Mouse (Mus musculus): ENCODE results near the gene Slc39a1.

The Slc39a1 gene

DNA sequence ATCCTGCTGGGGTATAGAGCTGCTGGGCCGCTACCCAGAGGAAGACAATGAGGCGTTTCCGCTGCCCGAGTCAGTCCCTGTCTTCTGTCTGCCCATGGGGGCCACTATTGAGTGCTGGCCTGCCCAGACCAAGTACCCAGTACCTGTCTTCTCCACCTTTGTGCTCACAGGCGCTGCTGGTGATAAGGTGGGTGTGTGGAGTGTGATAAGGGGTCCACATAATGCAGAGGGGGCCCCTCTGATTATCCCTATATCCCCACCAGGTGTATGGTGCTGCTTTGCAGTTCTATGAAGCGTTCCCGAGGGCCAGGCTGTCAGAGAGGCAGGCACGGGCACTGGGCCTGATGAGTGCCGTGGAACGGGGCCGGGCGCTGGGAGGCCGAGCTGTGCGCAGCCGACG lies 21.0 kb downstream of the Slc39a1 start:
- POLR2A ChIA-PET: interaction anchor here in 3 of 4 experiments (0.6 to 4.9 kb wide), 7 partner anchors 12 to 180 kb away, joined by 3 to 33 read pairs (median 4); partner anchors contain the start of genes Gatad2b (in 2 of the 3), Rab13 (in 1 of the 3), Rps27 (in 1 of the 3) and Slc39a1 (in 1 of the 3)

DNA sequence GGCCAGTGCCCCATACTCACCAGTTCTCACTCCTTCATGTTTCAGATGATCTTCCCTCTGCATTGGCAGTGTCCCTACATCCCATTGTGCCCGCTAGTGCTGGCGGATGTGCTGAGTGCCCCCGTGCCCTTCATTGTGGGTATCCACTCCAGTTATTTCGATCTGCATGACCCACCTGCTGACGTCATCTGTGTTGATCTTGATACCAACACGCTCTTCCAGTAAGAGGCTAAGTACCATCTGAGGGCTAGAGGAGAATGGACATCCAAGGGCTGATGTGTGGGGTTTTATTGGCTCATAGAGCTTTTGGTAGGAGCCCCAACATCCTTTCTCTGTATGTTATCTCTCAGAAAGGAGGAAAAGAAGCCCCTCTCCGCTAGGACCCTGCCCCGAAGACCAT lies 22.8 kb downstream of the Slc39a1 start:
- CTCF ChIA-PET: interaction anchor here in 1 of 4 experiments (1.2 kb wide), 1 partner anchor 13 kb away, joined by 3 read pairs; no protein-coding TSS in a partner anchor
- POLR2A ChIA-PET: interaction anchor here in 3 of 4 experiments (0.5 to 1.2 kb wide), 6 partner anchors 9 to 74 kb away, joined by 3 to 5 read pairs (median 3); partner anchors contain the start of genes Gatad2b (in 2 of the 3) and Slc39a1 (in 1 of the 3)

More for the DNA sequence above, 21.0 kb downstream of the Slc39a1 start:
- CTCF ChIA-PET: no interaction called here

DNA sequence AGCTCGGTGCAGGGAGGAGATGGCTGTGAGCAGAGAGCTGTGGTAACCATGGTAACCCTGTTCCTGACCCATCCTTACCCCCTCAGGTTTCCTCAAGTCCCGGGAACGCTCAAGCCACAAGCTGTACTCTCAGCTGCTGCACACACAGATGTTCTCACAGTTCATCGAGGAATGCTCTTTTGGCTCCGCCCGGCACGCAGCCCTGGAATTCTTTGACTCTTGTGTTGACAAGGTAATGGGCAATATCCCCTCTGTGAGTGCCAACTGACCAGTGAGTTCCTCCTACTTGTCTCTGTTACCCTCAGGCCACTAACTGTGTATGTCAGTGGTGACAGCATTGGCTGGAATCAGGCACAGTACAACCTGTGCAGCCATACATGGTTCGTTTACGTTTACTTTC lies 24.2 kb downstream of the Slc39a1 start:
- ChIA-PET CTCF (interaction anchor here in 2 of 4 experiments (0.6 to 1.2 kb wide), 4 partner anchors 12 to 101 kb away, joined by 3 to 4 read pairs (median 3); partner anchors contain the start of gene Slc39a1 (in 1 of the 2)), POLR2A (interaction anchor here in 3 of 4 experiments (0.7 to 3.7 kb wide), 15 partner anchors 8 to 60 kb away, joined by 3 to 27 read pairs (median 5); partner anchors contain the start of genes Gatad2b (in 3 of the 3), Creb3l4 (in 1 of the 3), Jtb (in 1 of the 3) and Rab13 (in 1 of the 3))

DNA sequence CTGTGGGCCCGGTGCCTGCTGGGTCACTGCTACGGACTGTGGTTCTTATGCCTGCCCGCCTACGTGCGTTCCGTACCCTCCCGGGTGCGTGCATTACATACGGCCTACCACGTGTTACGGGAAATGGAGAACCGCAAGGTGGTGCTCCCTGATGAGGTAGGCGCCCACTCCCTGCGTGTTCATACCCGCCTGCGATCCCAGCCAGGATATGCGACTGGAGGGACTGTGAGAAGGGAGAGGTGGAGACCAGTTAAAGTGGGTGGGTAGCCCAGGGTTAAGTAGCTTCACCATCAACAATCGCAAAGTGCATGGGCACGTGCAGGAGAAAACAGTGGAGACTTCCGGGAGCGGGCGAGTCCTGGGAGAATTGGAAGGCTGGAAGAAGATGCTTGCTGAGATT lies 25.9 kb downstream of the Slc39a1 start:
- POLR2A ChIA-PET: interaction anchor here in 3 of 4 experiments (0.6 to 5.9 kb wide), 20 partner anchors 7 to 194 kb away, joined by 3 to 34 read pairs (median 4); partner anchors contain the start of genes Gatad2b (in 3 of the 3), Dennd4b (in 2 of the 3), Jtb (in 2 of the 3) and Slc39a1 (in 2 of the 3)
- CTCF ChIA-PET: interaction anchor here (0.5 to 1.3 kb wide), 7 partner anchors 7 to 160 kb away, joined by 3 to 5 read pairs (median 4); partner anchors contain the start of gene Dennd4b (in 1 of the 4)

DNA sequence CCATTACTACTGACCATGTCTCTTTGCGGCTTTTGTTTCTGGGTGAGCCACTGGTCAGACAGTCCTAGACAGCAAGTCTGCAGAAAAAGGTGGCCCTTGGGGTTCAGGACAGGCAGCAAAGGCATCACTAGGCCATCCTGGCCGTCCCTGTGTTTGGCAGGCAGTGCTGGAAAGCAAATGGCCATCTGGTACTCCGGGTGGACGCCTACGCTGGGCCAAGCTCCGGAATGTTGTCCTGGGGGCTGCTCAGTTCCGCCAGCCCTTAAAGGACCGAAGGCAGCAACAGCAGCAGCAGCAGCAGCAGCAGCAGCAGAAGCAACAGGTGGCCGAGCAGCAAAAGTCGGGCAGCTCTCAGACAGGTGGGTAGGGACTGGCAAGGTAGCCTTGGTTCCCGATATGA lies 27.3 kb downstream of the Slc39a1 start:
- POLR2A ChIA-PET: interaction anchor here in 2 of 4 experiments (1.3 to 5.9 kb wide), 4 partner anchors 9 to 27 kb away, joined by 3 to 34 read pairs (median 11); partner anchors contain the start of genes Dennd4b (in 1 of the 2) and Slc39a1 (in 1 of the 2)
- CTCF ChIA-PET: interaction anchor here in 1 of 4 experiments (0.9 kb wide), 1 partner anchor 9 kb away, joined by 3 read pairs; no protein-coding TSS in a partner anchor

DNA sequence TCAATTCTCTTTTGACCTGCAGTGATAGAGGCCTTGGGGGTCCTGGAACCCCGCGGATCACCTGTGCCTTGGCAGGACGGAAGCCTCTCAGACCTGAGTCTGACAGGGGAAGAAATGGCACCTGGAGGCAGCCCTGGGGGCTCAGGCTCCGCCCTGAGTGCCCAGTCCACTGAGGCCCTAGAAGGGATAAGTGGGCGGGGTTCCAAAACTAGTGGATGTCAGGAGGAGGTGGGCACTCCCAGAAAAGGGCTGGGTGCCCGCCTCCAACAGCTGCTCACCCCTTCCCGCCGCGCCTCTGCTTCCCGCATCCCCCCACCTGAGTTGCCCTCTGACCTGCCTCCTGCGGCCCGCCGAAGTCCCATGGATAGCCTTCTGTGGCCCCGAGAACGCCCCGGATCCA lies 28.9 kb downstream of the Slc39a1 start:
- ChIA-PET CTCF (interaction anchor here in 1 of 4 experiments (0.7 kb wide), 1 partner anchor 292 kb away, joined by 11 read pairs; no protein-coding TSS in a partner anchor), POLR2A (interaction anchor here in 2 of 4 experiments (1.0 to 5.9 kb wide), 7 partner anchors 10 to 55 kb away, joined by 3 to 34 read pairs (median 4); partner anchors contain the start of gene Gatad2b (in 1 of the 2))

DNA sequence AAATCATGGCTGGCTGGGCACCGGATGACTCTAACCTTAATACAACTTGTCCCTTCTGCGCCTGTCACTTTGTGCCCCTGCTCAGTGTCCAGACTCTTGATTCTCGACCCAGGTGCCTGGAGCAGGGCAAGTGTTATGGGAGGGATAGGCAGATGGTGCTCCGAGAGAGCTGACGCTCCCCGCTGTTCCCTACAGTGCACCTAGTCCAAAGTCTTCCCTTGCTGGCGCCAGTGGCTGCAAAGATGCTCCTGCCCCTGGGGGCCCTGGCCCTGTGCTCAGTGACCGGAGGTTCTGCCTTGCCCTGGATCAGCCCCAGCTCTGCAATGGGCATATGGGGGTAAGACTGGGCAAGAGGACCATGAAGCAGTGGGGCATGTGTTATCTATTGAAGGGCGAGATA lies 29.8 kb downstream of the Slc39a1 start:
- POLR2A ChIA-PET: interaction anchor here in 2 of 4 experiments (0.8 to 5.9 kb wide), 6 partner anchors 9 to 46 kb away, joined by 3 to 34 read pairs (median 3); partner anchors contain the start of genes Gatad2b (in 1 of the 2) and Slc39a1 (in 1 of the 2)
- CTCF ChIA-PET: interaction anchor here in 2 of 4 experiments (0.6 to 1.3 kb wide), 2 partner anchors 11 to 12 kb away, joined by 3 to 7 read pairs; no protein-coding TSS in a partner anchor

DNA sequence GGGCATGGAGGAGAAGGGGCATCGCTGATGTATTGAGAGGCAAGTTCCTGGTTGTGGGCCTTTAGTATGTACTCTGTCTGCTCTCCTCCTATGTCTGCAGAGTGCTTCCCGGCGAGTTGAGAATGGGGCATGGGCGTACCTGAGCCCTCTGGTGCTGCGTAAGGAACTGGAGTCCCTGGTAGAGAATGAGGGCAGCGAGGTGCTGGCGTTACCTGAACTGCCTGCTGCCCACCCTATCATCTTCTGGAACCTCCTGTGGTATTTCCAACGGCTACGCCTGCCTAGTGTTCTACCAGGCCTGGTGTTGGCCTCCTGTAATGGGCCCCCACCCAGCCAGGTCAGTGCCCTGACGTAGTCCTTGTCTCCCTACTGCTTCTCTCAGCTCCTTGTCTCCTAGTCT lies 30.2 kb downstream of the Slc39a1 start:
- ChIA-PET CTCF (interaction anchor here in 2 of 4 experiments (0.6 to 1.3 kb wide), 2 partner anchors 12 kb away, joined by 3 to 7 read pairs; no protein-coding TSS in a partner anchor), POLR2A (interaction anchor here in 3 of 4 experiments (0.8 to 5.9 kb wide), 6 partner anchors 9 to 30 kb away, joined by 3 to 34 read pairs (median 4); partner anchors contain the start of genes Gatad2b (in 1 of the 3) and Slc39a1 (in 1 of the 3))

DNA sequence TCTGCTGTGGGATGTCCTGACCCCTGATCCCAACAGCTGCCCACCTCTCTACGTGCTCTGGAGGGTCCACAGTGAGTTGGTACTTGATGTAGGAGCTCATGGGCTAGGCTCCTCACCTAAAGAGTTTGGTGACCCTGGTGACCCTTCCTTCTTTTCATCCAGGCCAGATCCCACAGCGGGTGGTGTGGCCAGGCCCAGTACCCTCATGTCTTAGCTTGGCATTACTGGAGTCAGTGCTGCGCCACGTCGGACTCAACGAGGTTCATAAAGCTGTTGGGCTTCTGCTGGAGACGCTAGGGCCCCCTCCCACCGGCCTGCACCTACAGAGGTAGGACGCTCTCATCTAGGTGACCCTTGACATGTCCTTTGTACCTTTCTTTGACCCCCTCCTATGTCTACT lies 31.2 kb downstream of the Slc39a1 start:
- POLR2A ChIA-PET: interaction anchor here in 3 of 4 experiments (1.1 to 5.9 kb wide), 10 partner anchors 8 to 20 kb away, joined by 3 to 34 read pairs (median 6); partner anchors contain the start of gene Gatad2b (in 2 of the 3)

DNA sequence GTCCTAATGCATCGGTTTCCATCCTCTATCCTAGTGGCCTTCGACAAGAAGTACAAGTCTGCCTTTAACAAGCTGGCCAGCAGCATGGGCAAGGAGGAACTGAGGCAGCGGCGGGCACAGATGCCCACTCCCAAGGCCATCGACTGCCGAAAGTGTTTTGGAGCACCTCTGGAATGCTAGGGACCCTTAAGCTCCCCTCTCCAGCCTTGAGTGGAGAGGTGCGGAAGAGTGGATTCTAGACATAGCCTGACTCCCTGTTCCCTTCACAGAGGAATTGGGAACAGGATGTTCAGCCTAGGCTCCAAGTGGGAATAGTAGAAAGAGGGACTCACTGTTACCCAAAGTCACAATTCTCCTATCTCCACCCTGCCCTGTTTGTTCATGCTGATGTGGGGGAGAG lies 31.8 kb downstream of the Slc39a1 start:
- ChIA-PET POLR2A (interaction anchor here in 3 of 4 experiments (0.6 to 5.9 kb wide), 13 partner anchors 9 to 953 kb away, joined by 3 to 34 read pairs (median 4); partner anchors contain the start of gene Gatad2b (in 2 of the 3)), CTCF (interaction anchor here in 1 of 4 experiments (1.0 kb wide), 1 partner anchor 70 kb away, joined by 3 read pairs; no protein-coding TSS in a partner anchor)

More for the DNA sequence above, 31.2 kb downstream of the Slc39a1 start:
- CTCF ChIA-PET: no interaction called here

DNA sequence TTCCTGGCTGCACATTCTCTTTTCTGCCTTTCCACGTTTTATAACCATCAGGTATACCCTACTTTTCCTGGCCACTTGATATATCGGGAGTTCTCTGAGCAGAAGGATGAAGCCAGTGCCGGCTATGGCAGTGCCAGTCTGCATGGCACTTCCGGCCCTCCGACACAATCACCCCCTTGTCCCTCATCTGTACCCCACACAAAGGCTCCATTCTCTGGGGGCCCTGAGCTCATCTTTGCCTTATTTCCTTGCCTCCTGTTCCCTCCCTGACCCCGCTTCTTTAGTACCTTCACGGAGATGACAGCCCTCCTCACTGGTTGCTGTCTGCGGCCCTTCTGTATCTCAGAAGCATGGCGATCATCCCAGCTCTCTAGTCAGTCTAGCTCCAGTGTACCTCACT lies 32.7 kb downstream of the Slc39a1 start:
- POLR2A ChIA-PET: interaction anchor here in 3 of 4 experiments (0.5 to 2.8 kb wide), 12 partner anchors 8 to 327 kb away, joined by 3 to 11 read pairs (median 4); partner anchors contain the start of genes Gatad2b (in 1 of the 3) and Slc39a1 (in 1 of the 3)
- CTCF ChIA-PET: interaction anchor here in 3 of 4 experiments (0.5 to 1.0 kb wide), 5 partner anchors 25 to 585 kb away, joined by 3 to 6 read pairs (median 4); no protein-coding TSS in a partner anchor

DNA sequence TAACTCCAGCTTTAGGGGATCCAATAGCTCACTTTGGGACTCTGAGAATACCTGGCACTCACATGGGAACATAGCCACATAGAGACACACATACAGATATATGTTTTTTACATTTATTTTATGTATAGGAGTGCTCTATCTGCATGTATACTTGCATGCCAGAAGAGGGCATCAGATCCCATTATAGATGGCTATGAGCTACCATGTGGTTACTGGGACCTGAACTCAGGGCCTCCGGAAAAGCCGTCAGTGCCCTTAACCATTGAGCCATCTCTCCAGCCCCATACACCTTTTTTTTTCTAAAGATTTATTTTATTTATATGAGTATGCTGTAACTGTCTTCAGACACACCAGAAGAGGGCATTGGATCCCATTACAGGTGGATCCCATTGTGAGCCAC lies 36.2 kb downstream of the Slc39a1 start:
- ChIA-PET CTCF (interaction anchor here in 2 of 4 experiments (0.6 to 1.0 kb wide), 4 partner anchors 8 to 219 kb away, joined by 3 read pairs; no protein-coding TSS in a partner anchor), POLR2A (interaction anchor here (0.6 to 3.9 kb wide), 14 partner anchors 9 to 205 kb away, joined by 3 to 26 read pairs (median 4); partner anchors contain the start of genes Gatad2b (in 3 of the 4), Rab13 (in 2 of the 4), Rps27 (in 2 of the 4) and Slc39a1 (in 1 of the 4))

DNA sequence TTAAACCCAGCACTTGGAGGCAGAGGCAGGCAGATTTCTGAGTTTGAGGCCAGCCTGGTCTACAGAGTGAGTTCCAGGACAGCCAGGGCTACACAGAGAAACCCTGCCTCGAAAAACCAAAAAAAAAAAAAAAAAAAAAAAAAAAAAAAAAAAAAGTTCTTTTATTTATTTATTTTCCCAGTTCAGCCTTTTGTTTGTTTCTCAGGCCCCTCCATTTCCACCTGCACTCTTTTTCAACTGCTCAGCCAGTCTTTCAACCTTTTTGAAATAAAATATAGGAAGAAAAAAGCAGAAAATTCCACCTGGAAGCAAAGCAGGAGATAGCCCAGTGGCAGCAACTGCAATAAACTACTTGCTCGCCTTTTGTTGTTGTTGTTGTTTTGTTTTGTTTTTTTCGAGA lies 41.4 kb downstream of the Slc39a1 start:
- CTCF ChIA-PET: interaction anchor here in 1 of 4 experiments (0.6 kb wide), 1 partner anchor 1020 kb away, joined by 3 read pairs; no protein-coding TSS in a partner anchor
- POLR2A ChIA-PET: interaction anchor here in 2 of 4 experiments (0.6 to 2.5 kb wide), 5 partner anchors 23 to 111 kb away, joined by 3 to 10 read pairs (median 6); no protein-coding TSS in a partner anchor

DNA sequence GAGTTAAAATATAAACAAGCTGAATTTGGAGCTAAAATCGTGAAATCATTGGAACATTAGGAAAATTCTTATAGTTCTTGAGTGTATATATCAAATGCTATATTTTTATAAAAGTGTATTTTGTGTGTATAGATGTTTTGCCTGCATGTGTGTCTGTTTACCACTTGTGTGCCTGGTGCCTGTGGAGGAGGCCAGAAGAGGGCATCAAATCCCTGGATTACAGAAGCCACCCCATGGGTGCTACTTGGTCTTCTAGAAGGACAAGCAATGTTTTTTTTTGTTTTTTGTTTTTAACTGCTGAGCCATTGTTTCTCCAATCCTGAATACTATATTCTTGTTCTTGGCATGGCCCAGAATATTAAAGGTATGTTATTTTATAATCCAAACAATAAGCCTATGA lies 42.6 kb downstream of the Slc39a1 start:
- CTCF ChIA-PET: interaction anchor here in 2 of 4 experiments (0.6 kb wide), 2 partner anchors 168 to 506 kb away, joined by 3 read pairs; no protein-coding TSS in a partner anchor
- POLR2A ChIA-PET: interaction anchor here in 2 of 4 experiments (0.7 to 2.5 kb wide), 8 partner anchors 9 to 114 kb away, joined by 3 to 10 read pairs (median 4); no protein-coding TSS in a partner anchor

DNA sequence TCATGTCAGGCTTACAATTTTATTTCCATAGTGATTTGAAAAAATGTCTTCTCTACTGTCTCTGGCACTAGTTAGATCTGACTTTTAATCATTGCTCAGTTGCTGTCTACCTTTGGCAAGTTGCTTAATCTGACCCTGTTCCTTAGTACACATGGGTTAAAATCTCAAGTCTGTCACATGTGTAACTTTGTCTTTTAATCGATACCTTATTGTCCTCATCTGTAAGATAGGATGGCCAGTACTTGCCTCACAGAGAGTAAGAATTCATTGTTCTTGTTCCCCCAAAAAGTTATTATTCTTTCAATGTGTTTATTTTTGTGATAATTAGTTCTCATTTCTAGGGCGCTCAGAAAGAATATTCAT lies 44.0 kb downstream of the Slc39a1 start:
- CTCF ChIA-PET: interaction anchor here in 1 of 4 experiments (0.9 to 1.7 kb wide), 2 partner anchors 25 to 68 kb away, joined by 4 read pairs; no protein-coding TSS in a partner anchor

DNA sequence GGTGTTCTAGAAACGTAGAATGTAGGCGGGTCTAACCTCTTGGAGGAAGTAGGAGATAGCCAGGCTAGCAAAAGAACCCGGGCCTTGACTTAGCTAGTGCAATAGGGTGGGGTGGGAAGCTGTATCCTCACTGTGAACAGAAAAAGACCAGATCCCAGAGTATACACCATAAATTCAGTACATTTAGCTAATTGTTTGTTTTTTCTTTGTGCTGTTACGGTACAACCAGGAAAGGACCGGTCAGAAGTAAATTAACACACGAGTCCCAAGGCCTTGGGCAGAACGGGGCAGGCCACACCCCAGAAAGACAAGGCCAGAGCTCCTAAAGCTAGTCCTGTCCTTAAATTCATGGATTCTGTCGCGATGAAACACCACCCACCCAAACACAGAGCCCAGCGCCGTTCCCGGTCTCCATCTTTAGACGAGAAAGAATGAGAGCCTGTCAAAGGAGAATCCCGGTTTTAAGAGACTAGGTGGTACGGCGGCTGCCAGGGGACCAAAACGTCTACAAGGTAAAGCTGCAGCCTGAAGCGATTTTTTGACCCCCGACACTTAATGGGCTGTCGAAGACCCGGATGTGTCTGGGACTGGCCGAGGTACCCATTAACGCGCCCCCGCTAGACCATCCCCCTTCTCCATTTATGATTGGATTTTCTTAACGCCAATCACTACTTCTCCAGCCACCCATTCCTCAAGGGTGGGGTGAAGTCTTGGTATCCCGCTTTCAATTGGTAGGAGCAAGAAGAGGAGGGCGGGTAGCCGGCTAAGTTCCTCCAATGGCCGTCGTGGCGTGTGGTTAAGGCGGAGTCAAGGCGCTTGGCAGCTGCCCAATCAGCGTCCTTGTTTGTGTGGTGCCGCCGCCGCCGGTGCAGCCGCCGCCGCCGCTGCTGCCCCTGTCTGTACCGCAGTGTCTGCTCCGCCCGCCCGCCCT lies 44.6 kb downstream of the Slc39a1 start, which contains the start of gene Gatad2b:
Gene Gatad2b (plus strand): TSS at position 834 of the 931 bp plus-strand sequence.
- ChIA-PET POLR2A (interaction anchor here (0.5 to 3.8 kb wide), 100 partner anchors 8 to 965 kb away, joined by 3 to 33 read pairs (median 4); partner anchors contain the start of genes Rab13 (in 3 of the 4), Rps27 (in 3 of the 4), Slc39a1 (in 3 of the 4) and Chtop (in 2 of the 4)), CTCF (interaction anchor here in 3 of 4 experiments (0.6 to 1.7 kb wide), 10 partner anchors 8 to 120 kb away, joined by 3 to 10 read pairs (median 4); no protein-coding TSS in a partner anchor)

More for the DNA sequence above, 44.0 kb downstream of the Slc39a1 start:
- POLR2A ChIA-PET: interaction anchor here (0.5 to 3.8 kb wide), 53 partner anchors 8 to 350 kb away, joined by 3 to 33 read pairs (median 5); partner anchors contain the start of genes Slc39a1 (in 3 of the 4), Dennd4b (in 2 of the 4), Ints3 (in 2 of the 4) and Jtb (in 2 of the 4)
